Mouse (Mus musculus): ENCODE results near the gene Mknk2. TPM values are rescaled to one million over a fixed set of nuclear protein-coding genes. Genes with fewer than 3 reads are reported as not detected.

The Mknk2 gene
- polyA plus RNA-seq, 1 experiment from 2014 or later = 38.4 TPM

- no peak for ATAC-seq
- H3K27me3 ChIP-seq (replicated peaks; ENCODE audit: control insufficient read depth, insufficient read depth, low read length) = no peaks in the 10 kb centered on the region
- no peaks in the 10 kb centered on the region for H3K9me3 ChIP-seq (ENCODE audit: control insufficient read depth)
- no peak overlapping the region; the same call in 1 of the 2 replicates for H3K9ac ChIP-seq (ENCODE audit: low read depth, low read length)
- TF ChIP-seq CTCF (IDR thresholded peaks at IDR 0.05; ENCODE audit: low read depth) = no peak
- H3K4me2 ChIP-seq (replicated peaks; ENCODE audit: low read depth) = no peak overlapping the region
- H3K4me1 ChIP-seq (replicated peaks; ENCODE audit: control insufficient read depth, insufficient read depth, low read length) = no peaks in the 10 kb centered on the region
- WGBS = 92% methylated on average over 13 of the region's 13 CpGs
- H3K4me3 ChIP-seq (ENCODE audit: low read depth, low read length) = no peak overlapping the region
- H3K36me3 ChIP-seq (ENCODE audit: control insufficient read depth, insufficient read depth) = peaks cover 19% of the 10 kb centered on the region
- H3K27ac ChIP-seq (ENCODE audit: low read depth, low read length) = peak overlapping the region; percentile 3; the same call in 1 of the 2 replicates
Measured at GRCm38 (mm10) chr10:80694159-80694938, 16.4 kb upstream of the Mknk2 start.

- Histone ChIP-seq H3K4me3 (ENCODE audit: low read depth, low read length) (no peak overlapping the region), H3K4me1 (replicated peaks; ENCODE audit: control insufficient read depth, insufficient read depth, low read length) (no peaks in the 10 kb centered on the region), H3K4me2 (replicated peaks; ENCODE audit: low read depth) (no peak overlapping the region), H3K27ac (ENCODE audit: low read depth, low read length) (no peak overlapping the region), H3K27me3 (replicated peaks; ENCODE audit: control insufficient read depth, insufficient read depth, low read length) (no peaks in the 10 kb centered on the region), H3K9ac (ENCODE audit: low read depth, low read length) (peak overlapping the region; percentile 17; the same call in 1 of the 2 replicates), H3K9me3 (ENCODE audit: control insufficient read depth) (no peaks in the 10 kb centered on the region), H3K36me3 (ENCODE audit: control insufficient read depth, insufficient read depth) (peaks cover 23% of the 10 kb centered on the region)
- no peak for TF ChIP-seq CTCF (IDR thresholded peaks at IDR 0.05; ENCODE audit: low read depth)
- WGBS = 85% methylated on average over 12 of the region's 12 CpGs
- no peak for ATAC-seq
Measured at GRCm38 (mm10) chr10:80693401-80694045, 15.6 kb upstream of the Mknk2 start.

- Histone ChIP-seq H3K27me3 (replicated peaks; ENCODE audit: control insufficient read depth, insufficient read depth, low read length) (no peaks in the 10 kb centered on the region), H3K4me1 (replicated peaks; ENCODE audit: control insufficient read depth, insufficient read depth, low read length) (no peaks in the 10 kb centered on the region), H3K27ac (ENCODE audit: low read depth, low read length) (no peak overlapping the region), H3K9me3 (ENCODE audit: control insufficient read depth) (no peaks in the 10 kb centered on the region), H3K9ac (ENCODE audit: low read depth, low read length) (no peak overlapping the region), H3K4me3 (ENCODE audit: low read depth, low read length) (no peak overlapping the region), H3K36me3 (ENCODE audit: control insufficient read depth, insufficient read depth) (peaks cover 23% of the 10 kb centered on the region), H3K4me2 (replicated peaks; ENCODE audit: low read depth) (no peak overlapping the region)
- TF ChIP-seq CTCF (IDR thresholded peaks at IDR 0.05; ENCODE audit: low read depth) = no peak
- no peak for ATAC-seq
- 80% methylated on average over 14 of the region's 14 CpGs for WGBS
Measured at GRCm38 (mm10) chr10:80692249-80693165, 14.6 kb upstream of the Mknk2 start.

- TF ChIP-seq CTCF (IDR thresholded peaks at IDR 0.05; ENCODE audit: low read depth) = peak; percentile 86
- H3K36me3 ChIP-seq (ENCODE audit: control insufficient read depth, insufficient read depth) = peaks cover 46% of the 10 kb centered on the region
- ATAC-seq = no peak
- no peaks in the 10 kb centered on the region for H3K9me3 ChIP-seq (ENCODE audit: control insufficient read depth)
- 32% methylated on average over 5 of the region's 5 CpGs for WGBS
- no peaks in the 10 kb centered on the region for H3K27me3 ChIP-seq (replicated peaks; ENCODE audit: control insufficient read depth, insufficient read depth, low read length)
- no peaks in the 10 kb centered on the region for H3K4me1 ChIP-seq (replicated peaks; ENCODE audit: control insufficient read depth, insufficient read depth, low read length)
- no peak overlapping the region for H3K9ac ChIP-seq (ENCODE audit: low read depth, low read length)
- no peak overlapping the region for H3K27ac ChIP-seq (ENCODE audit: low read depth, low read length)
- no peak overlapping the region for H3K4me2 ChIP-seq (replicated peaks; ENCODE audit: low read depth)
- no peak overlapping the region for H3K4me3 ChIP-seq (ENCODE audit: low read depth, low read length)
Measured at GRCm38 (mm10) chr10:80687850-80688249, 9.9 kb upstream of the Mknk2 start.

- peaks cover 46% of the 10 kb centered on the region for H3K36me3 ChIP-seq (ENCODE audit: control insufficient read depth, insufficient read depth)
Measured at GRCm38 (mm10) chr10:80686617-80687016, 8.7 kb upstream of the Mknk2 start.

GRCm38 (mm10) chr10:80684984-80685383 lies 7.1 kb upstream of the Mknk2 start:
- WGBS = 67% methylated on average over 4 of the region's 4 CpGs
- Histone ChIP-seq H3K36me3 (ENCODE audit: control insufficient read depth, insufficient read depth) (peaks cover 33% of the 10 kb centered on the region), H3K4me3 (ENCODE audit: low read depth, low read length) (no peak overlapping the region), H3K9me3 (ENCODE audit: control insufficient read depth) (no peaks in the 10 kb centered on the region), H3K9ac (ENCODE audit: low read depth, low read length) (no peak overlapping the region), H3K4me1 (replicated peaks; ENCODE audit: control insufficient read depth, insufficient read depth, low read length) (no peaks in the 10 kb centered on the region), H3K4me2 (replicated peaks; ENCODE audit: low read depth) (no peak overlapping the region), H3K27me3 (replicated peaks; ENCODE audit: control insufficient read depth, insufficient read depth, low read length) (no peaks in the 10 kb centered on the region), H3K27ac (ENCODE audit: low read depth, low read length) (no peak overlapping the region; the same call in 1 of the 2 replicates)
- no peak for ATAC-seq
- no peak for TF ChIP-seq CTCF (IDR thresholded peaks at IDR 0.05; ENCODE audit: low read depth)

More at GRCm38 (mm10) chr10:80686617-80687016, 8.7 kb upstream of the Mknk2 start:
- 97% methylated on average over 3 of the region's 3 CpGs for WGBS
- H3K9me3 ChIP-seq (ENCODE audit: control insufficient read depth) = no peaks in the 10 kb centered on the region
- ATAC-seq = no peak
- H3K4me2 ChIP-seq (replicated peaks; ENCODE audit: low read depth) = no peak overlapping the region
- no peaks in the 10 kb centered on the region for H3K27me3 ChIP-seq (replicated peaks; ENCODE audit: control insufficient read depth, insufficient read depth, low read length)
- no peak for TF ChIP-seq CTCF (IDR thresholded peaks at IDR 0.05; ENCODE audit: low read depth)
- H3K4me3 ChIP-seq (ENCODE audit: low read depth, low read length) = no peak overlapping the region
- H3K4me1 ChIP-seq (replicated peaks; ENCODE audit: control insufficient read depth, insufficient read depth, low read length) = no peaks in the 10 kb centered on the region
- H3K27ac ChIP-seq (ENCODE audit: low read depth, low read length) = no peak overlapping the region
- H3K9ac ChIP-seq (ENCODE audit: low read depth, low read length) = no peak overlapping the region
